Mouse (Mus musculus) G1E (cell line): Measurements from ENCODE around the gene Gm7544.
"Not testable (repeated sequence)": the region's sequence is repeated elsewhere in the genome, so short reads cannot be mapped to it uniquely, and the experiment has no call there.

Experiments
- CTCF ChIP-seq: IDR thresholded peaks from 2 replicates; pipeline ENCODE4 v1.5.1; 2012; ENCODE audit warnings: low read depth, low read length, inconsistent platforms, mixed read lengths
- GATA1 ChIP-seq: IDR thresholded peaks from 2 replicates; pipeline ENCODE4 v1.6.1; 2012; ENCODE audit warnings: borderline replicate concordance, low read length, inconsistent platforms, mixed read lengths

GRCm38 (mm10) chr1:82946029-82946428 is 9.8 kb downstream of the Gm7544 start:
- not testable (repeated sequence) for TF ChIP-seq GATA1, CTCF
